Mouse (Mus musculus) kidney, embryonic 16.5 days (tissue): ENCODE measurements around the gene Fam166a. TPM values are rescaled to one million over a fixed set of nuclear protein-coding genes. Genes with fewer than 3 reads are reported as not detected.

Source experiments
- ATAC-seq: fragments of 200-750 bp; cut with Nextera tagmentation; 2 replicates; pipeline ENCODE4 v1.8.0; 2017; ENCODE audit warnings: moderate TSS enrichment; ENCODE audit not compliant: low FRiP score, low TSS enrichment
- H3K27ac ChIP-seq: fragments of 300-500 bp; sonication (generic); 2 replicates; pipeline ENCODE4 v1.5.1; 2014; ENCODE audit warnings: low read length
- H3K27me3 ChIP-seq: fragments of 300-500 bp; sonication (generic); 2 replicates; pipeline ENCODE4 v1.6.1; 2014; ENCODE audit warnings: low read length, control low read depth, mixed read lengths; ENCODE audit not compliant: insufficient read depth
- H3K36me3 ChIP-seq: fragments of 300-500 bp; sonication (generic); 2 replicates; pipeline ENCODE4 v1.6.1; 2014; ENCODE audit warnings: low read length, control low read depth, mixed read lengths; ENCODE audit not compliant: insufficient read depth
- H3K4me1 ChIP-seq: fragments of 300-500 bp; sonication (generic); 2 replicates; pipeline ENCODE4 v1.6.1; 2014; ENCODE audit warnings: low read length, control low read depth, mixed read lengths; ENCODE audit not compliant: insufficient read depth
- H3K4me2 ChIP-seq: fragments of 300-500 bp; sonication (generic); replicated peaks from 2 replicates; pipeline ENCODE4 v1.6.1; 2014; ENCODE audit warnings: low read depth, low read length
- H3K4me3 ChIP-seq: fragments of 300-500 bp; sonication (generic); 2 replicates; pipeline ENCODE4 v1.5.1; 2014; ENCODE audit warnings: mild to moderate bottlenecking, low read length
- H3K9ac ChIP-seq: fragments of 300-500 bp; sonication (generic); replicated peaks from 2 replicates; pipeline ENCODE4 v1.6.1; 2014; ENCODE audit warnings: low read length
- H3K9me3 ChIP-seq: fragments of 300-500 bp; sonication (generic); 2 replicates; pipeline ENCODE4 v1.6.1; 2016; ENCODE audit warnings: low read length, control low read depth
- WGBS: fragments of 180-500 bp; shearing (Covaris S2); extraction: QIAGEN DNeasy Blood & Tissue Kit; methylation state at CpG from one replicate; pipeline ENCODE4 v1.1.7; 2014; 5-methylcytosine and 5-hydroxymethylcytosine counted together
- polyA plus RNA-seq: library from polyadenylated mRNA; unstranded; fragments of >200 nt; fragmentation: Nextera tagmentation; extraction: Ambion mirVana; gene quantifications from 2 replicates; pipeline ENCODE4 v1.2.1, GENCODE M21; 2015

The Fam166a gene
- polyA plus RNA-seq, 1 experiment from 2014 or later: 0.37 TPM

GRCm38 (mm10) chr2:25195211-25196156 lies 23.1 kb upstream of the Fam166a start:
- ATAC-seq: peak; percentile 43; the same call in 1 of the 2 replicates
- Histone ChIP-seq H3K27ac (peak overlapping the region; percentile 88), H3K9ac (peak overlapping the region; percentile 58), H3K27me3 (peaks cover 12% of the 10 kb centered on the region), H3K36me3 (peaks cover 17% of the 10 kb centered on the region), H3K4me2 (peak overlapping the region; percentile 70), H3K4me3 (peak overlapping the region; percentile 48), H3K4me1 (peaks cover 40% of the 10 kb centered on the region), H3K9me3 (no peaks in the 10 kb centered on the region)
- WGBS: 20% methylated on average over 55 of the region's 55 CpGs

GRCm38 (mm10) chr2:25196172-25196954 lies 22.2 kb upstream of the Fam166a start, which contains the start of gene Tor4a:
Tor4a (minus strand) TSS chr2:25196886.
- peak within 1 kb of the TSS; percentile 88 for H3K27ac ChIP-seq
- peaks cover 40% of the 10 kb centered on the region for H3K4me1 ChIP-seq
- H3K4me3 ChIP-seq: peak within 1 kb of the TSS; percentile 48
- H3K9me3 ChIP-seq: no peaks in the 10 kb centered on the region
- ATAC-seq: peak; percentile 79
- H3K27me3 ChIP-seq: peaks cover 12% of the 10 kb centered on the region
- WGBS: 7% methylated on average over 8 of the region's 8 CpGs
- H3K36me3 ChIP-seq: peaks cover 25% of the 10 kb centered on the region
- H3K4me2 ChIP-seq: peak within 1 kb of the TSS; percentile 70
- peak within 1 kb of the TSS; percentile 58 for H3K9ac ChIP-seq

- H3K9ac ChIP-seq: no peak overlapping the region
- no peaks in the 10 kb centered on the region for H3K9me3 ChIP-seq
- H3K4me1 ChIP-seq: peaks cover 40% of the 10 kb centered on the region
- WGBS: 16% methylated on average over 2 of the region's 2 CpGs
- H3K4me2 ChIP-seq: peak overlapping the region; percentile 70
- H3K27me3 ChIP-seq: peaks cover 12% of the 10 kb centered on the region
- H3K36me3 ChIP-seq: peaks cover 28% of the 10 kb centered on the region
- no peak for ATAC-seq
- H3K27ac ChIP-seq: peak overlapping the region; percentile 88
- H3K4me3 ChIP-seq: peak overlapping the region; percentile 48; the same call in 1 of the 2 replicates
Observed at GRCm38 (mm10) chr2:25197191-25197590, 21.4 kb upstream of the Fam166a start.

- Histone ChIP-seq H3K4me1 (peaks cover 40% of the 10 kb centered on the region), H3K9ac (no peak overlapping the region), H3K36me3 (peaks cover 35% of the 10 kb centered on the region), H3K27ac (no peak overlapping the region), H3K9me3 (no peaks in the 10 kb centered on the region), H3K4me3 (no peak overlapping the region), H3K4me2 (no peak overlapping the region), H3K27me3 (peaks cover 12% of the 10 kb centered on the region)
- no peak for ATAC-seq
Observed at GRCm38 (mm10) chr2:25197946-25198345, 20.6 kb upstream of the Fam166a start.

- no peak for ATAC-seq
- Histone ChIP-seq H3K27ac (no peak overlapping the region), H3K4me2 (no peak overlapping the region), H3K27me3 (peaks cover 2% of the 10 kb centered on the region; the same call in 1 of the 2 replicates), H3K9me3 (no peaks in the 10 kb centered on the region), H3K9ac (no peak overlapping the region), H3K4me3 (no peak overlapping the region), H3K36me3 (peaks cover 61% of the 10 kb centered on the region), H3K4me1 (peaks cover 19% of the 10 kb centered on the region; the same call in 1 of the 2 replicates)
- WGBS: 91% methylated on average over 2 of the region's 2 CpGs
Observed at GRCm38 (mm10) chr2:25200631-25201030, 17.9 kb upstream of the Fam166a start.

GRCm38 (mm10) chr2:25203631-25204214 lies 14.8 kb upstream of the Fam166a start:
- Histone ChIP-seq H3K4me3 (no peak overlapping the region), H3K4me1 (0 out of 2 replicates have a peak, but pooled peaks cover 5% of the 10 kb centered on the region), H3K36me3 (peaks cover 76% of the 10 kb centered on the region), H3K27me3 (no peaks in the 10 kb centered on the region), H3K9ac (no peak overlapping the region), H3K27ac (no peak overlapping the region), H3K9me3 (no peaks in the 10 kb centered on the region), H3K4me2 (no peak overlapping the region)
- WGBS: 61% methylated on average over 4 of the region's 4 CpGs
- ATAC-seq: no peak

- H3K9me3 ChIP-seq: no peaks in the 10 kb centered on the region
- no peak for ATAC-seq
- 73% methylated on average over 1 of the region's 1 CpGs for WGBS
- peaks cover 50% of the 10 kb centered on the region for H3K36me3 ChIP-seq
- H3K4me3 ChIP-seq: no peak overlapping the region
- no peak overlapping the region for H3K9ac ChIP-seq
- H3K4me1 ChIP-seq: peaks cover 23% of the 10 kb centered on the region
- no peak overlapping the region for H3K4me2 ChIP-seq
- H3K27ac ChIP-seq: no peak overlapping the region
- H3K27me3 ChIP-seq: no peaks in the 10 kb centered on the region
Observed at GRCm38 (mm10) chr2:25207593-25207992, 11.0 kb upstream of the Fam166a start.

- ATAC-seq: peak; percentile 32
Observed at GRCm38 (mm10) chr2:25210686-25211085, 7.9 kb upstream of the Fam166a start.

GRCm38 (mm10) chr2:25211121-25211670 lies 7.3 kb upstream of the Fam166a start, which contains the start of gene Nelfb:
Nelfb (minus strand) TSS chr2:25211489.
- H3K4me3 ChIP-seq: peak within 1 kb of the TSS; percentile 90
- peak within 1 kb of the TSS; percentile 96 for H3K9ac ChIP-seq
- H3K9me3 ChIP-seq: no peaks in the 10 kb centered on the region
- WGBS: 0% methylated on average over 44 of the region's 44 CpGs
- peaks cover 23% of the 10 kb centered on the region for H3K4me1 ChIP-seq
- peak within 1 kb of the TSS; percentile 92 for H3K4me2 ChIP-seq
- peak; percentile 94 for ATAC-seq
- no peaks in the 10 kb centered on the region for H3K27me3 ChIP-seq
- peaks cover 15% of the 10 kb centered on the region; the same call in 1 of the 2 replicates for H3K36me3 ChIP-seq
- peak within 1 kb of the TSS; percentile 90 for H3K27ac ChIP-seq

More at GRCm38 (mm10) chr2:25210686-25211085, 7.9 kb upstream of the Fam166a start:
- Histone ChIP-seq H3K27me3 (no peaks in the 10 kb centered on the region), H3K36me3 (peaks cover 20% of the 10 kb centered on the region; the same call in 1 of the 2 replicates), H3K9ac (peak overlapping the region; percentile 96), H3K9me3 (no peaks in the 10 kb centered on the region), H3K27ac (peak overlapping the region; percentile 90), H3K4me3 (peak overlapping the region; percentile 90), H3K4me1 (peaks cover 23% of the 10 kb centered on the region), H3K4me2 (peak overlapping the region; percentile 92)
- WGBS: 0% methylated on average over 24 of the region's 24 CpGs
